Mouse (Mus musculus): ENCODE results near the gene Alpl. TPM values are rescaled to one million over a fixed set of nuclear protein-coding genes. Genes with fewer than 3 reads are reported as not detected.

The Alpl gene
- polyA plus RNA-seq, 1 experiment from 2014 or later, result 4.6 TPM

- Histone ChIP-seq H3K9me3 (no peaks in the 10 kb centered on the region), H3K4me3 (replicated peaks) (no peak overlapping the region), H3K27ac (peak overlapping the region; percentile 42), H3K27me3 (replicated peaks) (no peaks in the 10 kb centered on the region), H3K36me3 (no peaks in the 10 kb centered on the region), H3K4me1 (replicated peaks) (peaks cover 16% of the 10 kb centered on the region), H3K4me2 (replicated peaks) (no peak overlapping the region), H3K9ac (no peak overlapping the region)
- ATAC-seq, result peak; percentile 75
- 53% methylated on average over 7 of the region's 7 CpGs for WGBS
Observed at GRCm38 (mm10) chr4:137765554-137765971, 30.6 kb downstream of the Alpl start.

GRCm38 (mm10) chr4:137764621-137765020 lies 31.6 kb downstream of the Alpl start:
- Histone ChIP-seq H3K4me3 (replicated peaks) (no peak overlapping the region), H3K4me2 (replicated peaks) (no peak overlapping the region), H3K9ac (no peak overlapping the region), H3K36me3 (no peaks in the 10 kb centered on the region), H3K4me1 (replicated peaks) (peaks cover 16% of the 10 kb centered on the region), H3K27ac (no peak overlapping the region), H3K9me3 (no peaks in the 10 kb centered on the region), H3K27me3 (replicated peaks) (no peaks in the 10 kb centered on the region)
- no peak for ATAC-seq
- 78% methylated on average over 3 of the region's 3 CpGs for WGBS

GRCm38 (mm10) chr4:137763920-137764495 lies 32.2 kb downstream of the Alpl start:
- H3K36me3 ChIP-seq, result no peaks in the 10 kb centered on the region
- no peak overlapping the region for H3K4me2 ChIP-seq (replicated peaks)
- no peak for ATAC-seq
- H3K4me1 ChIP-seq (replicated peaks), result peaks cover 16% of the 10 kb centered on the region
- no peaks in the 10 kb centered on the region for H3K9me3 ChIP-seq
- H3K4me3 ChIP-seq (replicated peaks), result no peak overlapping the region
- no peak overlapping the region for H3K9ac ChIP-seq
- no peaks in the 10 kb centered on the region for H3K27me3 ChIP-seq (replicated peaks)
- 61% methylated on average over 8 of the region's 8 CpGs for WGBS
- H3K27ac ChIP-seq, result no peak overlapping the region

- Histone ChIP-seq H3K4me2 (replicated peaks) (no peak overlapping the region), H3K9ac (no peak overlapping the region), H3K27ac (no peak overlapping the region), H3K9me3 (no peaks in the 10 kb centered on the region), H3K36me3 (no peaks in the 10 kb centered on the region), H3K27me3 (replicated peaks) (no peaks in the 10 kb centered on the region), H3K4me3 (replicated peaks) (no peak overlapping the region), H3K4me1 (replicated peaks) (peaks cover 16% of the 10 kb centered on the region)
- ATAC-seq, result no peak
- WGBS, result 85% methylated on average over 9 of the region's 9 CpGs
Observed at GRCm38 (mm10) chr4:137762886-137763285, 33.3 kb downstream of the Alpl start.

GRCm38 (mm10) chr4:137754446-137754845 lies 41.7 kb downstream of the Alpl start:
- H3K36me3 ChIP-seq, result no peaks in the 10 kb centered on the region
- no peak for ATAC-seq
- H3K27ac ChIP-seq, result no peak overlapping the region
- H3K27me3 ChIP-seq (replicated peaks), result no peaks in the 10 kb centered on the region
- no peak overlapping the region for H3K9ac ChIP-seq
- peaks cover 6% of the 10 kb centered on the region; the same call in 1 of the 2 replicates for H3K4me1 ChIP-seq (replicated peaks)
- WGBS, result 75% methylated on average over 2 of the region's 2 CpGs
- no peak overlapping the region for H3K4me3 ChIP-seq (replicated peaks)
- H3K9me3 ChIP-seq, result no peaks in the 10 kb centered on the region
- no peak overlapping the region for H3K4me2 ChIP-seq (replicated peaks)

- Histone ChIP-seq H3K4me3 (replicated peaks) (no peak overlapping the region), H3K9ac (no peak overlapping the region), H3K9me3 (no peaks in the 10 kb centered on the region), H3K4me2 (replicated peaks) (no peak overlapping the region), H3K27ac (no peak overlapping the region), H3K4me1 (replicated peaks) (peaks cover 6% of the 10 kb centered on the region; the same call in 1 of the 2 replicates), H3K27me3 (replicated peaks) (no peaks in the 10 kb centered on the region), H3K36me3 (no peaks in the 10 kb centered on the region)
- no peak for ATAC-seq
- 71% methylated on average over 7 of the region's 7 CpGs for WGBS
Observed at GRCm38 (mm10) chr4:137753199-137753598, 43.0 kb downstream of the Alpl start.

GRCm38 (mm10) chr4:137752471-137752870 lies 43.7 kb downstream of the Alpl start:
- no peak overlapping the region for H3K4me2 ChIP-seq (replicated peaks)
- H3K4me3 ChIP-seq (replicated peaks), result no peak overlapping the region
- no peaks in the 10 kb centered on the region for H3K27me3 ChIP-seq (replicated peaks)
- WGBS, result 84% methylated on average over 15 of the region's 15 CpGs
- no peaks in the 10 kb centered on the region for H3K36me3 ChIP-seq
- no peak for ATAC-seq
- H3K27ac ChIP-seq, result no peak overlapping the region
- H3K9ac ChIP-seq, result no peak overlapping the region
- peaks cover 6% of the 10 kb centered on the region; the same call in 1 of the 2 replicates for H3K4me1 ChIP-seq (replicated peaks)
- no peaks in the 10 kb centered on the region for H3K9me3 ChIP-seq

- Histone ChIP-seq H3K4me3 (replicated peaks) (no peak overlapping the region), H3K9me3 (no peaks in the 10 kb centered on the region), H3K9ac (no peak overlapping the region), H3K27ac (no peak overlapping the region), H3K27me3 (replicated peaks) (no peaks in the 10 kb centered on the region), H3K4me2 (replicated peaks) (no peak overlapping the region), H3K36me3 (no peaks in the 10 kb centered on the region), H3K4me1 (replicated peaks) (peaks cover 6% of the 10 kb centered on the region; the same call in 1 of the 2 replicates)
- 62% methylated on average over 9 of the region's 9 CpGs for WGBS
- peak; percentile 30; the same call in 1 of the 2 replicates for ATAC-seq
Observed at GRCm38 (mm10) chr4:137751717-137752116, 44.5 kb downstream of the Alpl start.

GRCm38 (mm10) chr4:137751310-137751709 lies 44.9 kb downstream of the Alpl start:
- H3K4me2 ChIP-seq (replicated peaks), result no peak overlapping the region
- H3K9me3 ChIP-seq, result no peaks in the 10 kb centered on the region
- no peak overlapping the region for H3K4me3 ChIP-seq (replicated peaks)
- H3K27me3 ChIP-seq (replicated peaks), result no peaks in the 10 kb centered on the region
- H3K9ac ChIP-seq, result no peak overlapping the region
- no peaks in the 10 kb centered on the region for H3K36me3 ChIP-seq
- peak; percentile 87 for ATAC-seq
- WGBS, result 60% methylated on average over 8 of the region's 8 CpGs
- peaks cover 6% of the 10 kb centered on the region; the same call in 1 of the 2 replicates for H3K4me1 ChIP-seq (replicated peaks)
- H3K27ac ChIP-seq, result no peak overlapping the region

- 65% methylated on average over 9 of the region's 9 CpGs for WGBS
- no peaks in the 10 kb centered on the region for H3K27me3 ChIP-seq (replicated peaks)
- H3K9me3 ChIP-seq, result no peaks in the 10 kb centered on the region
- H3K4me3 ChIP-seq (replicated peaks), result no peak overlapping the region
- no peak for ATAC-seq
- H3K27ac ChIP-seq, result no peak overlapping the region
- H3K36me3 ChIP-seq, result no peaks in the 10 kb centered on the region
- no peak overlapping the region for H3K4me2 ChIP-seq (replicated peaks)
- H3K4me1 ChIP-seq (replicated peaks), result peaks cover 6% of the 10 kb centered on the region; the same call in 1 of the 2 replicates
- no peak overlapping the region for H3K9ac ChIP-seq
Observed at GRCm38 (mm10) chr4:137750121-137750520, 46.1 kb downstream of the Alpl start.

GRCm38 (mm10) chr4:137749680-137750079 lies 46.5 kb downstream of the Alpl start:
- H3K9ac ChIP-seq, result no peak overlapping the region
- no peaks in the 10 kb centered on the region for H3K27me3 ChIP-seq (replicated peaks)
- WGBS, result 68% methylated on average over 9 of the region's 9 CpGs
- no peaks in the 10 kb centered on the region for H3K9me3 ChIP-seq
- H3K27ac ChIP-seq, result no peak overlapping the region
- peaks cover 6% of the 10 kb centered on the region; the same call in 1 of the 2 replicates for H3K4me1 ChIP-seq (replicated peaks)
- H3K36me3 ChIP-seq, result no peaks in the 10 kb centered on the region
- no peak for ATAC-seq
- no peak overlapping the region for H3K4me2 ChIP-seq (replicated peaks)
- H3K4me3 ChIP-seq (replicated peaks), result no peak overlapping the region

- Histone ChIP-seq H3K27me3 (replicated peaks) (no peaks in the 10 kb centered on the region), H3K9me3 (no peaks in the 10 kb centered on the region), H3K9ac (no peak overlapping the region), H3K36me3 (no peaks in the 10 kb centered on the region), H3K4me3 (replicated peaks) (no peak overlapping the region), H3K4me1 (replicated peaks) (peaks cover 6% of the 10 kb centered on the region; the same call in 1 of the 2 replicates), H3K4me2 (replicated peaks) (no peak overlapping the region), H3K27ac (no peak overlapping the region)
- 45% methylated on average over 4 of the region's 4 CpGs for WGBS
- no peak for ATAC-seq
Observed at GRCm38 (mm10) chr4:137748726-137749125, 47.5 kb downstream of the Alpl start.

- H3K4me3 ChIP-seq (replicated peaks), result no peak overlapping the region
- ATAC-seq, result no peak
- H3K27ac ChIP-seq, result no peak overlapping the region
- no peak overlapping the region for H3K4me2 ChIP-seq (replicated peaks)
- no peaks in the 10 kb centered on the region for H3K9me3 ChIP-seq
- H3K36me3 ChIP-seq, result no peaks in the 10 kb centered on the region
- 67% methylated on average over 5 of the region's 5 CpGs for WGBS
- no peak overlapping the region for H3K9ac ChIP-seq
- no peaks in the 10 kb centered on the region for H3K27me3 ChIP-seq (replicated peaks)
- peaks cover 6% of the 10 kb centered on the region; the same call in 1 of the 2 replicates for H3K4me1 ChIP-seq (replicated peaks)
Observed at GRCm38 (mm10) chr4:137747590-137747989, 48.6 kb downstream of the Alpl start.
